Mouse (Mus musculus) inflammation-experienced regulatory T-cells, adult 6 months (primary cell): ENCODE results near the gene Rcn3. TPM values are rescaled to one million over a fixed set of nuclear protein-coding genes. Genes with fewer than 3 reads are reported as not detected.

Experiments
- ATAC-seq: one replicate; pipeline ENCODE4 v1.8.0; 2017
- polyA plus RNA-seq, 3 experiments: library from polyadenylated mRNA; unstranded; fragments of 100-300 nt; shearing (Covaris generic); gene quantifications; one replicate each; pipeline ENCODE4 v1.2.1; 2017

Rcn3 gene
- polyA plus RNA-seq, 3 experiments from 2014 or later: 1.7 to 6.5 (median 5.7) TPM

DNA sequence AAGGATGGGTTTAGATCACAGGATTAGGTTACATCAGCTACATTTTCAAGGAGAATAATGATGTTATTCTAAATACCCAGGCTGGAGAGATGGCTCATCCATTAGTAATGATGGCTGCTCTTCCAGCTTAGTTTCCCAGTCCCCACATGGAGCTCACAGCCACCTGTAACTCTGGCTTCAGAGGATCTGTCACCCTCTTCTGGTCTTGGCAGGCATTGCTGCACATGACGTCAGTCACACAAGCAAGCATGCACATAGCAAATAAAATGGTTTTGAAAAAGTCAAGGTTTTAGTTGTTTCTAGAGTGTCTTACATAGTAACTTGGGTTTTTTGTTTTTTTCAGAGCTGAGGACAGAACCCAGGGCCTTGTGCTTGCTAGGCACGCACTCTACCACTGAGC is 19.8 kb downstream of the Rcn3 start:
- ATAC-seq: no peak

DNA sequence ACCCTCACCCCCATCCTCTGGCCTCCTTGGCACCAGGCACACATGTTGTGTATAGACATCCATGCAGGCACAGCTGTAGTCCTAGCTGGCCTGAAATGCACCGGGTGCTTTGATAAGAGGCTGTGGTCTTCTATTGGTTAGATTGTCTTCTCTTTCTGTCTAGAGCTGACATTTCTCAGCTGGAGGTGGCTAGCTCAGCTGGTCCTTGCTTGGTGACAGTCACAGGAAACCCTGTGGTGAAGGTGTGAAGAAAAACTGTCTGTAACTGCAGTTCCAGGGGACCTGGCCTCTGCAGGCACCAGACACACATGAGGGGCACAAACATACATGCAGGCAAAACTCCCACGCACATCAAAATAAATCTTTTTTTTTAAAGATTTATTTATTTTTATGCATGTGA is 22.4 kb downstream of the Rcn3 start:
- peak; percentile 92 for ATAC-seq

DNA sequence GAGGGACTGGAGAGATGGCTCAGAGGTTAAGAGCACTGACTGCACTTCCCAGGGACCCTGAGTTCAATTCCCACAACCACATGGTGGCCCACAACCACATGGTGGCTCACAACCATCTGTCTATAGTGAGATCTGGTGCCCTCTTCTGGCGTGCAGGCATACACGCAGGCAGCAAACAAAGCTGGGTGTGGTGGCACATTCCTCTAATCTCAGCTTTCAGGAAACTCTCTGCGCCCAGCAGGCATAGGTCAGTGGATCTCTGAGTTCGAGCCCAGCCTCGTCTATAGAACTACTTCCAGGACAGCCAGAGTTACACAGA is 24.1 kb downstream of the Rcn3 start:
- ATAC-seq: peak; percentile 39

DNA sequence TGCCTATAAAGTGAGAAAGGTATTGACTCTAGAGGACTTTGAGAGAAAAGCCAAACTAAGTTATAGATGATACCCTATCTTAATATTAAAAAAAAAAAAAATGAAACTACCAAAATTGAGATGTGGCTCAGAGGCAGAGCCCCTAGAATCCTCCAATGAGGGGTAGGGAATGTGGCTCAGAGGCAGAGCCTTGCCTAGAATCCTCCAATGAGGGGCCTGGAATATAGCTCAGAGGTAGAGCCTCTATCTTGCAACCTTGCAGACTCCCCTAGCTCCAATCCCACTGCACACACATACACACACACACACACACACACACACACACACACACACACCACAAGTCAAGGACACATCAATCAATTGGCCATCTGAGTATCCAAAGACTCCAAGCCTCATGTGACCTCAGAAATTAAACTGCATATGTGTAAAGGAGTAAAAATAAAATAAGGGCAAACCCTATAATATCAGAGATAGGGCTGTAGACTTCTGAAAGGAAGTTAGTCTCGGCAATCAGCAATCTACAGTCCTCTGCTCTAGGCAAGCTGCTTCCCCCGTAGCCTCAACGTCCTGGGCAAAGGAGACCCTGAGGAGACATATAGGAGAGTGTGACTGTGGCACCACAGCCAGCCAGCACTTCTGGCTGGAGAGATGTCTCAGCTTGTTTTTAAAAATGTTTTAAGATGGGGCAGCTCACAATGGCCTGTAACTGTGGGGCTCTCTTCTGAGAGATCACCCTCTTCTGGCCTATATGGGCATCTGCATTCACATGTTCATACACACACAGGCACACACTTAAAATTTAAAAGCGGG is 24.6 kb downstream of the Rcn3 start:
- ATAC-seq: no peak

DNA sequence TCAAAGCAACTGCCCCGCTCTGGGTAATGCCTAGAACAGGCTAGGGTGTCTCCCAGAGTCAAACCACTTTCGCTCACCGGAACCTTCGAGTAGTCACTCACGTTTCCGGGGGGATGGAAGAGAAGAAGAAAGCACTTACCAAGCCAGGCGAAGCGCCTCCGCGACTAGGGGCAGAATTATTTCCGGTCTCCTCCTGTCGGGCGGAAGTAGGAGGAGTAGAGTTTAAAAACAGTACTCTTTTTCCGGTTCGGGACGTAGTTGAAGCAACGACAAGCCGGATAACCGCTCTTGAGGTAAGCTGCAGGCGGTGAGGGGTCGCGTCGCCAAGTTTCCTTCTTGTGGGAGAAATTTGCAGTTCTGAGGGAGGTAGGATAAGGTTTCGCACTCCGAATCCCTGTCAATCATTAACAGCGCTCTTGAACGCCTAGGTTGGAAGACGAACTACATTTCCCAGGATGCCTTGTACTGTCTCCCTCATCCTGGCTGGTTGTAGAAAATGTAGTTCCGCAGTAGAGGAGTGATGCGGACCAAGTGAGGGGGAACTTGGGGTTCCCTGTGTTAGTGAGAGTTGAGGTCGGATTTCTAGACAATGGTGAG is 29.7 kb downstream of the Rcn3 start, which contains the start of the genes Nosip and Prrg2:
Nosip (plus strand) TSS at position 191 of the 597 bp plus-strand sequence.
Prrg2 (minus strand) TSS at position 439 of the 597 bp plus-strand sequence.
- peak; percentile 97 for ATAC-seq

DNA sequence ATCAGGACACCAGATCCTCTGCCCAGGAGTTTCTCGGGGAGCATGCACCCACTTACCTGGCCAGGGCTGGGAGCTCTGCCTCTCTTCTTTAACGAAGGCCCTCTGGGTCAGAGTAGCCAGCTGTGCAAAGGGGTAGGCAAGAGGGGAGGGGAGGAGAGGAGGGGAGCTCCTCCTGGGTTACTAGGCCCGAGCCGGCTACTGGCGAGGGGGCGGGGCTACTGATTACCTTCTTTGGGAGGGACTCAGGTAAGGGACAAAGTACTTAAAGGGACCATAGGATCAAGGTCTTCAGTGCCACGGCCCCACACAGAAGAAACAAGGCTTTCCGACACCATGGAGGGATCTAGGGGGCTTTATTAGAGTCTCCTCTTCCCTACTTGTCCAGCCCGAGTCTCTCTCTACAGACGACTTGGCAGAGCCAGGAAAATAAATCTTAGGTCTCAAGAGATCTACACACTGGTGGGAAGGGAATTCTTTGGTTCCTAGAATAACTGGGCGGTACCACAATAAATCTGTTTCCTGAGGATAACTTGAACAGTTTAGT is 30.4 kb downstream of the Rcn3 start:
- ATAC-seq: no peak

DNA sequence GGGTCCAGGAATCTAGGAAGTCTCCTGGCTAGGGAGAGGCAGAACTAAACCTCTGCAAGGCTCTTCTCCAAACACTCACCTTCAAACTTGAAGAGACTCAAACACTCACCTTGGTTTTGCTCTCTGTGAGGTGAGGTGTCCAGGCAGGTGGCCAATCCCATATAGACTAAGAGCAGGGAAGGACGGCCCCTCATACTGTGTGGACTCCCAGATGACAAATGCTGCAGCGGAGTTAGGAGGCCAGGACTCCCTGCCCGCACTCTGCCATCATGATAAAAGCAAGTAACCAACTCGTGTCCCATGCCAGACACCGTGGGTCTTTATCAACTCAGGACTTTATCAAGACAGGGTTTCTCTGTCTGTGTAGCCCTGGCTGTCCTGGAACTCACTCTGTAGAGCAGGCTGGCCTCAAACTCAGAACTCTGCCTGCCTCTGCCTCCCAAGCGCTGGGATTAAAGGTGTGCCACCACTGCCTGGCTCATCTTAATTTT is 31.3 kb downstream of the Rcn3 start:
- ATAC-seq: no peak

DNA sequence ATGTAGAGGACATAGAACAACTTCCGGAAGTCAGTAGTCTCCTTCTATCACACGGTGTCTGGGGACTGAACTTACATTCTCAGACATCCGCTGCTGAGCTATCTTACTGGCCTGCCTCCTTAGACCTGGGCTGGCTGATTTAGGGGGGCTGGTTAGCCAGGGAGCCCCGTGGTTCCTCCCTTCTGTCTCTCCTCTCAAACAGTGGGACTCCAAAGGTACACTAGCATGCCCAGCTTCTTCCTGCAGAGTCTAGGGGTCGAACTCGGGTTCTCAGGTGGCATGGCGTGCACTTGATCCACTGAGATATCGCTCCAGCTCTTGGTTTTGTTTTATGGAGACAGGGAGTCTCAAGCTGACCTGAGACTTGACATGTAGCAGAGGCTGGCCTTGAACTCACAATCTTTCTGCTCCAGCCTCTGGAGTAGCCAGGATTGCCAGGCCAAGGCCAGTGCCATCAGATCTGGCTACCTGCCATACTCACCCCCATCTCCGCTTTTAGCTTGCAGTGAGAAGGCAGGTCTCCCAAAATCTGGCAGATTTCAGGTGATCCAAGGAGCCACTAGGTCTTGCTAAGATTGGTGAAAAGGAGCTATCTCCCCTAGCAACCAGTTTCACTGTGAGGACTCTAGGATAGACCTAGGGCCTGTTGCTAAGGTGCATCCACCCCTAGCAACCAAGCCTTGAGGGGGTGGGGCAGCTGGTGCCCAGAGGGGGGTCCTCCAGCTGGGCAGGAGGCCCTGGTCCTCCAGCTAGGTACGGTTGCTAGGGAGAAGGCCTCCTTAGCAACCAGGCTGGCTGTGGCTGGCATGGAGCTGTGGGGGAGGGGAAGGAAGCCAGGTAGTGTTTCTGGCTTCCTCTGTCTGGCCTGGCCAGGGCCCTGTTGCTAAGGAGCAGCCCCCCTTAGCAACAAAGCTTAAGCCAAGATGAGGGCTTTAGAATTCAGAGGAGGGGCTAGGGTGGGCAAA is 33.1 kb downstream of the Rcn3 start:
- ATAC-seq: no peak

DNA sequence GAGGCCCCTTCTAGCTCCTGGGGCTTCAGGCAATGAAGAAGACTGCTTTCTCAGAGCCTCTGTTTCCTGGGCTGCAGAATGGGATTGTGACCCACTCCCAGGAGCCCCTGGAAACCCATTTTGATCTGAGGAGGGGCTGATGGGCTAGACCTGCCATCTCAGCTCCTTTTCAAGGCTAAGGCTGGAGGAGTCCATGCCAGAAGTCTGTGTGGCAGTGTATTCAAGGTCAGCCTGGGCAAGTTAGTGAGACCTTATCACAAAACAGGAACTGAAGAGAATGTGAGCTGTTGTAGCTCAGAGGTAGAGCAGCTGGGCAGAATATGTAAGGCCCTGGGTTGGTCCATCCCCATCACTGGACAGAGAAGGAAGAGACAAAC is 35.1 kb downstream of the Rcn3 start:
- no peak for ATAC-seq

DNA sequence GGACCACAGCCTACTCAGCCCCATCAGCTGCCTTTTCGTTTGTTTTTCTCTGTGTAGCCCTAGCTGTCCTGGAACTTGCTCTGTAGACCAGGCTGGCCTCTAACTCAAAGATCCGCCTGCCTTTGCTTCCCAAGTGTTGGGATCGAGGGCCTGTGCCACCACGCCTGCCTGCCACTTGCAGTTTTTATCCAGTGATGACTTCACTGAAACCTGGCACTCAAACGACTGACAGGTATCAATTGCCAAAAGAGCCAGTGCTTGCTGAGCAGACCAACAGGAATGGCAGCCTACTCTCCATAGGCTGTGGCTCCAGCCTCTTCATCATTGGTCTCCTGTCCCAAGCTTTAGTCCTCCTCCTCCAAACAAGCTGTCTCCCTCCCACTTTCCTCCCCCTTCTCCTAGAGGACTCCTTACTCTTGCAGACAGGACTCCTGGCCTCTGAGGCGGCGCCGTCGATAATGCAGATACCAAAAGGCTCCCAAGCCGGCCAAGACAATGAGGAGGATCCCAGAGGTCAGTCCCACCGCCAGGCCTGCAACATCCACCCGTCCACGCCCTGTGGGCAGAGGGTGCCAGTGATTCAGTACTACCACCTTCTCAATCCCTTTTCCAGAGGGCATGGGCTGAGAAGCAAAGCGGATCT is 35.6 kb downstream of the Rcn3 start:
- no peak for ATAC-seq

DNA sequence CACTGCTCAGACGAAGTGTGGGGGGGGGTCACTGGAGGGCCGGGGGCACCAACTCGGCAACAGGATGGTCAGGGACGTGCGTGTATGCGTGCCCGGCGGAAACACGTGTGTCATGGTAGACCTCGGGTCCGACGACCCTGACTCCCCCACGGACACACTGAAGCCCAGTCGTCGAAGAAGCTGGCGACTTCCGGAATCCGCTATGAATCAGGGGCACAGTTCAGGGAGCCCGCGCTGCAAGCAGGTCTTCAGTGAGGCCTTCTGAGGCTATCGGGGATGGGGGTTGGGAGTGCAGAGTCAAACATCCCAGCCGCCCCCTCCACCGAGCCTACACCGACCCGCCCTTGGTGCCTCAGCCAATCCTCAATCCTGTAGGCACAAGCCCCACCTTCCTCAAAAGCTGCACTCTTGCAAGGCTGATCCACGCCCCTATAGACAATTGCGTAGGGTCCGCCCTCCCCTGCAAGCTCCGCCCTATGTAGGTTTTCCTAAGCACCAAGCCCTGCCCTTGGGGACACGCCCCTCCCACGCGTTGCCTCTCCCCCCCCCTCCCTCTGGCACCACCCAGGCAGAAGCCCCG is 38.0 kb downstream of the Rcn3 start:
- peak; percentile 94 for ATAC-seq

DNA sequence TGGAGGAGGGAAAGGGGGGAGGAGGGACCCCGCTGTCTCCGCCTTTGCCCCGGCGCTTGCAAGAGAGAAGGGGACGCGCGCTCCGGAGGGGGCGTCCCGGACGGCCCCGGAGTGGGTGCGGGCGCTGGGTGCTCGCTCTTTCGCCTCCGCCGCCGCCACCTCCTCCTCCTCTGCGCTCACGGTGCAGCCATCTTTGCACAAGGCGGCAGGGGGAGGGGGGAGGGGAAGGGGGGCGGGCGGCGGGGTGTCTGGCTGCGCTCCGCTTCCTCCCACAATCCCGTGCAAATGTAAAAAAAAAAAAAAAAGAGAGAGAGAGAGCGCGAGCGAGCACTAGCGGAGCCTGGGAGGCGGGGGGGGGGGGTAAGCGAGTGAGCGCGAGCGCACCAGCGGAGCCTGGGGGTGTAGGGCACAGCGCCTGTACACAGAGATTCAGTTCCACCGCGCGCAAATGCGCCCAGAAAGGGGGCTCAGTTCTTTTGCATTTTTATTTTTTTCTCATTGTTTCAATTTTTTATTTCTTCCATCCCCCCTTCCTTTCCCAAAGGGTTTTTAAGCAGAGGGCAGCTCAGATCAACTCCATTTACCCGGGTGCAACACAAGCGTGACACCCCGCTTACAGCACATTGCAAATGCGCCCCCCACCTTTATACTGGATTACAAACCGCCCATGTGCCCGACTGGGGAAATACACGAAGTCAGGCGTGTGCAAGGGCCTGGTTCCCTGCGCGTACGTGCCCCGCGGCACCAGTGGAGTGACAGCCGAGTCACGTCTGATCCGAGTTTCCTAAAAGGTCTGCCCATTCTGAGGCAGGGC is 38.7 kb downstream of the Rcn3 start:
- peak; percentile 39 for ATAC-seq

DNA sequence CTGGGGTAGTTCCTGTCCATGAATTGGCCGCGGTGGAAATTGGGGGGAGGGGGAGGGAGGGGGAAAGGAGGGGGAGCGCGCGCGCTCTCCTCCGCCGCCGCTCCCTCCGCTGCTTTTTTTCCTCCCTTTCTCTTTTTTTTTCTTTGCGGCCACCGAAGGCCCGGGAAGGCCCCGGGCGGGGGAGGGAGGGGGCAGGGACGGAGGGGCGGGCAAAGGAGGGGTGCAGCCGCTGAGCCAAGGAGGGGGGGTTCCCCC is 39.2 kb downstream of the Rcn3 start, which contains the start of gene Prr12:
Prr12 (minus strand) TSS at position 20 of the 255 bp plus-strand sequence.
- no peak for ATAC-seq

DNA sequence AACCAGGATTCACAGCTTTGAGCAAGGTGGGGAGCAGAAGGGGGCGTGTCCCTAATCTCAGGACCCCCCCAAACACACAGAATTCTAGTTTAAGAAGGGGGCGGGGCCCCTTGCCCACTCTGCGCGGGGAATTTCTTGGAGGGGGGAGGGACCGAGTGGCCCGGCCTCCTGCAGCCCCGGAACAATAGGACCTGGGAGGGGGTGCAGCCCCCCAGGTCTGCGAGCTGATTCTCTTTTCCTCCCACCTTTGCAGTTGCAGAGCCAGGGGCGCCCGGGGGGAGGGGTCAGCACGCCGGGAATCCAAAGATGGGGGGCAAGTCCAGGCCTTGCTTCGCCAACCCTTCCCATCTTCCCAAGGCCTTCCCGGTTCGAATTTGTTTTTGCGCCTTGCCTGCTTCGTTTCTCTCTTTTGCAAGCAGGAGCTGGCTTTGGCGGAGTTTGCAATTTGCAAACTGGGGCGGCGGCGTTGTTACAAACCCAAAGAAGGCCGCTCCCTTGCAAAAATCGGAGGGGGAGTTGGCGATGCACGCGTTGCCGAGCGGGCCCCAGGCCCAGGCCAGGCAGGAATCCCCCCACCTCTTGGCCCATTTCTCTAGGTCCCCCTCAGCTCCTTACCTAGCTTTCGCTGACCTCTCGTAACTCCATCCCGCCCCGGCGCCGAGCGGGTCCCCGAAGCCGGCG is 39.7 kb downstream of the Rcn3 start:
- no peak for ATAC-seq

DNA sequence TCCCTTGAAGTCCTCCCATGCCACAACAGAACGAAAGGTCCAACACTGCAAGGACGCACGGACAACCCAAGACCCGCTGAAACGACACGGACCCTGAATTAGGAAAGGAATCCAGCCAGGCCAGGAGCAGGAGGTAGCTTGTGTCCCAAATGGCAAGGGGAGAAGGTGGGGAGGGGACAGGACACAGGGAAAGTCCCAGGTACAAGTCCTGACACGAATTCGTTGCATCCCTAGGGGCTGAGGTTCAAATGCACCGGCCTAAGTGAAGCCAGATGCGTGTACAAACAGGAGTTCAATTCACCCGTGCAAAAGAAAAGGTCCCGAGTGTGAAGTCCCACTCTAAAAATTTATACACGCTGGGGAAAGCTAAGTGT is 40.4 kb downstream of the Rcn3 start:
- ATAC-seq: no peak

DNA sequence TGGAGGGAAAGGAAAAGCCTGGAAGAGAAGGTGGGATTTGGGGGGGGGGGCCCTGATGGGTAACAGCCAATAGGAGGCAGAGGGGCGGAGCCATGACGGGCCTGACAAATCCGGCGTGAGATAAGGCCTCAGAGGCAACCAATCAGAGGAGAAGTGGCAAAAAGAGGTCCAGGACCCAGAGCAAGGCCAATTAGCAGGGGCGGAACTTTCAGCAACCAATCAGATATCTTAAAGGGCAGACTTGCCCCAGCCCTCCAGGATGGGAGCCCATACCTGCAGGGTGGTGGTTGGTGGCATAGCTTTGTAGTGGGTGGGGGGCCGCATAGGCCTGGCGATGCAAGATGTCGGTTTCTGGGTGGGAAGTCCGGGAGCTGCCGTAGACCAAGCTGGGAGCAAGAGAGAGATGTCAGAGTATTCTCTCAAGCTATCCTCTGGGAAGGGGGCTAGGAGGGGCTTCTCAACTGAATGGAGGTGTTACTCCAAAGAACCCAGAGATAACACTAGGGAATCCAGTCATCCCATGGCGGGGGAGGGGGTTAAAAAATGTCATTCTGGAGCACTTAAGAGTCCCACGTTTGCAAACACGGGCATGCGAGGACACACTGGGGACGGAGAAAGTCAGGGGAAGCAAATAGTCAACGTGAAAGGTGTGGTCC is 40.9 kb downstream of the Rcn3 start:
- ATAC-seq: no peak

DNA sequence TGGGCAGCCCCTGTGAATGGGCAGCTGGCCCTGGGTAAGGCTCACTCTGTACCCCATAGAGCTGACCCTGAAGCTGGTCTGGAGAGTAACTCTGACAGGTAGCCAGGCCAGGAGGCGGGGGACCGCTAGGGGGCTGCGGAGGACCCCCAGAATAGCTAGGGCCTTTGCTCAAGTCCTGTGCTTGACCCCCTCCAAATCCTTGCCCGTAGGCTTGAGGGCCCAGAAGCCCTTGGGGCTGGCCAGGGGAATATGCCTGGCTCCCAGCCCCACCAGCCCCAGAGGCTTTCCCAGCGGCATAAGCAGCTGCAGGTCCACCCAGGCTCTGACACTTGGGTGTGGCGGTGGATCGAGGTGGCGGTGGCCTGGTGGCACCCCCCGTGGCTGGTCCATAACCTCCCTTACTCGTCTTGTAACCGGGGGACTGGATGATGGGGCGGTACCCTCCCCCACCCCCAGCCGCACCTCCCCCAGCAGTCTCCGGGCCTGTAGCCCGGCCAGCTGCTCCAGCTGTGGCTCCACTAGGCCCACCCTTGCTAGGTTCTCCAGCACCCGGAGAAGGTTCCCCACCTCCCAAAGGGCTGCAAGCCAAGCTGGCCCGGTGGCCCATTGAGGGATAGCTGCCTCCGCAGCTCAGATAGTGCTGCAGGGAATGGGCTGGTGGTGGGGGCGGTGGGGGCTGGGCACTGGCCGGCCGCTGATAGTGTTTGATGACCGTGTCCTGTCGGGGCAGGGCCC is 42.9 kb downstream of the Rcn3 start:
- no peak for ATAC-seq

DNA sequence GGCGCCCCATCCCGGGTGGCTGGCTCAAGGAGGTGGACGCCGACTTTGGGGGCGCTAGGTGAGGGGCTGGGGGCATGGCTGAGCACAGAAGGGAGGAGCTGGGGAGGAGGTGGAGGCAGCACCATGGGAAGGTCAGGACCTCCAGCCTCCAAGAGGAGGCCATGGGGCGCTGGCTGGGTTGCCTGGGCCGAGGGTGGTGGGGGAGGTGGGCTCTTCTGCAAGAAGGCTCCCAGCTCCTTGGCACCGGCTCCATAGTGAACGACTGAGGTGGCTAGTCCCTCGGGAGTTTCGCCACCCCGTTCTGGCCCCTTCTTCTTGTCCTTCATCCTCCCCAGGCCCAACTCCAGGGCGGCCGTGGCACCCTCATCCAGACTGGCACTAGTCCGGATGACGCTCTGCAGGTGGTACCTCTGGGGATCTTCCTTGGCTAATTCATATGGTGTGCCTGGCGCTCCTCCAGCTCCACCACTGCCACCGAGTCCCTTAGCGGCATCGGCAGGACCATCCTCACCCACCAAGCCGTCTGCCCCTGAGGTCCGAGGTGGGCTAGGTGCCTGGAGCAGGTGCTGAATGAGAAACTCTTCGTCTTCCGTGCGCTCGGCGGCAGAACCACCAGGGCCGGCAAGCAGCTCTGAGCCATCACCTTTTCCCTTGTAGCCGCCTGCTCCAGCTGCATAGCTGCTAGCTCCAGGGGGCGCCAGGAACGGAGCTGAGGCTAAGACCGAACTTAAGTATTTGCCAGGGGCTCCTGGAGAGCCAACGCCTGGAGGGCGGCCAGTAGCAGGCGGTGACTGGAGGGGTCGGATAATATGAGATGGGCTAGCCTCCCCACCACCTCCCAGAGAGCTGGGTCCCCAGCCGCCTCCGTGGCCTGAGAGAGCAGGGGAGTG is 43.8 kb downstream of the Rcn3 start:
- no peak for ATAC-seq
